Mouse (Mus musculus) monocyte, adult 59 days (primary cell): ENCODE measurements around the gene Kctd3. TPM values are rescaled to one million over a fixed set of nuclear protein-coding genes. Genes with fewer than 3 reads are reported as not detected.

Experiments
- total RNA-seq, 2 experiments: library from RNA; stranded (reverse); gene quantifications; one replicate each; pipeline ENCODE4 v1.2.4; 2023

Gene Kctd3
- total RNA-seq, result 10 to 100 TPM; 16.5 to 19.9 TPM

DNA sequence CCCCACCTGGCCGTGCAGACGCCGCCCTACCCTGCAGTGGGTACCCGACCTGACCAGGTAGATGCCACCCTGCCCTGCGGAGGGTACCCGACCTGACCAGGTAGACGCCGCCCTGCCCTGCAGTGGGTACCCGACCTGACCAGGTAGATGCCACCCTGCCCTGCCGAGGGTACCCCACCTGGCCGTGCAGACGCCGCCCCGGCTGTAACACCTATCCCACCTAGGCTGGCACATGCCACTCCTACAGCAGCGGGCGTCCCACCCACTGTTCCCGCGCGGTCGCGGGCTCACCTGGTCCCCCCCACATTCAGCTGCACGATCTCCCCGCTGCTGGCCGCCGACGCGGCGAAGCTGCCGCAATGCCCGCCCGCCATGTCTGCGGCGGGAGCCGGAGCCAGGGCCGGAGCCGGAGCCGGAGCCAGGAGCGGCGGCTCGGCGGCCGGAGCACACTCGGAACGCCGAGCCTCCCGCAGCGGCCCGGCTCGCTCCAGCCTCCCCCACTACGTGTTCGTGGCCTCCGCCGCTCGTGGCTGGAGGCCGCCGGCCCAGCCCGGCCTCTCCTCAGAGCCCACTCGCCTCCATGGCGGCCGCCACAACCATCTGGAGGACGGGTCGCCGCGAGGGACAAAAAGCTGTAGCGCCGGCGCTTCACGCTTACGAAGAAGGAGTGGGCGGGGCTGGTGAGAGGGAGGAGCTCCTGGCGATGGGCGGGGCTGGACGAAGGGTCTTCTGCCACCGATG is at the start of gene Kctd3:
Kctd3 (minus strand) TSS at position 603 of the 741 bp plus-strand sequence.

